Mouse (Mus musculus): ENCODE results near the gene Slc22a23.

DNA sequence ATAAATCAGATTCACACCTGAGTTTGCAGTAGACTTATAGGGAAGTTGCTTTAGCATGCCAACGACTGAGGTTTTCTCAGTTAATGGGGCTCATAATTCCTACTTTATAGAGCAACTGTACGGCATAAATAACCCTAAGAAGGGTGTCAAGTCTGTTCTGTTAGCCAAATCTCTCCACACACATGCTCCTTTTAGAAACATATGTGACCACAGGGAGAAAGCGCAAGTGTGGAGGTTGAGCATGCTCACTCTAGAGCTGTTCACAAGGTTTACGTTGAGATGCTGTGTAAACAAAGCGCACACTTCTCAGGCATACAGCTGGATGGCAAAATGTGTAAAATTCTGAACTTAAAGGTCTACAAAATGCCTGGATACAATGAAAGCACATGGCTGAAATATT is 43.2 kb upstream of the Slc22a23 start:
- TF ChIP-seq EP300 (IDR thresholded peaks at IDR 0.05; ENCODE audit: low read depth) (no peak), CTCF (IDR thresholded peaks at IDR 0.05; ENCODE audit: low read depth) (no peak)

All from liver, embryonic 14.5 days (tissue).